Mouse (Mus musculus): ENCODE measurements around the gene Mmrn1. TPM values are rescaled to one million over a fixed set of nuclear protein-coding genes. Genes with fewer than 3 reads are reported as not detected.

Gene Mmrn1
- polyA plus RNA-seq (2021; fragmentation: Nextera tagmentation), result not detected in 2 replicates
- long read RNA-seq, experiment 1, partial matches to known transcripts, result 0 of 1 reads
- long read RNA-seq, experiment 1, other reads (novel, unspliced or antisense), result 1 of 1 reads
- long read RNA-seq, experiment 2, result 0 reads

DNA sequence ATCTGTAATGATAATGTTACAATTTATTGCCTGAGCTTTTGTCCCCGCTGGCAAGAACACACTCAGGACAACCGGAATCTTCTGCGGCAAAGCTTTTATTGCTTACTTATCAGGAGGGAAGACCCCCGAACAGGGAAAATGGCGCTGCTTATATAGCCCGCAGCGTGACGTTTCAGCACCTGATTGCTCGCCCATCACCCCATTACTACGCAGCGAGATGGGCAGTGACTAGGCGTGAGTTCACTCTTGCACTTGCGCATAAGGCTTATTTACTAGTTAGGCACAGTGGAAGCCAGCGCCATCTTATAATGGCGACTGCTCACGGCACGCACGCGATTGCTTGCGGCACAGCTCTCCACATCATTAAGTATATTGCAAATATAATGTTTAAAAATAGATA lies at the start of gene Mmrn1:
Gene Mmrn1, plus strand, starts transcription at position 301 of the 400 bp plus-strand sequence.

Other genes with a start within 250 kb of the Mmrn1 start
- gene Snca, start 95.1 kb upstream of the Mmrn1 start, polyA plus RNA-seq (2021; fragmentation: Nextera tagmentation), result 319 and 431 TPM in 2 replicates